Mouse (Mus musculus) T-cell, adult 66 days (primary cell): ENCODE data around the gene Ncaph. TPM values are rescaled to one million over a fixed set of nuclear protein-coding genes. Genes with fewer than 3 reads are reported as not detected.

ENCODE experiments used
- total RNA-seq, 2 experiments: library from RNA; stranded (reverse); gene quantifications; 3 replicates in 1 of 2; 4 replicates in 1 of 2; pipeline ENCODE4 v1.2.4; 2023

Ncaph gene
- total RNA-seq: 1 to 10 TPM; 7.6 to 8.0 TPM

GRCm38 (mm10) chr2:127133621-127134461 lies at the start of gene Ncaph:
TSS of gene Ncaph (minus strand) at chr2:127133954.

GRCm38 (mm10) chr2:127143158-127144063 lies 9.7 kb upstream of the Ncaph start, which contains the start of gene Itpripl1:
TSS of gene Itpripl1 (minus strand) at chr2:127143442.

GRCm38 (mm10) chr2:127070435-127070841 lies 63.3 kb downstream of the Ncaph start, which contains the start of gene Blvra:
TSS of gene Blvra (plus strand) at chr2:127070665.

Other genes starting within 250 kb of the Ncaph start
- gene Sppl2a, start 200.7 kb downstream of the Ncaph start, total RNA-seq: 10 to 100 TPM; 54.6 to 56.6 TPM
- 10 to 100 TPM; 26.5 to 28.4 TPM for gene Ap4e1, start 125.2 kb downstream of the Ncaph start, total RNA-seq
- gene Blvra, start 63.3 kb downstream of the Ncaph start, total RNA-seq: 10 to 100 TPM; 15.3 to 20.0 TPM
- gene Itpripl1, start 9.5 kb upstream of the Ncaph start, total RNA-seq: 10 to 100 TPM; 18.9 to 24.8 TPM
- gene 1810024B03Rik, start 74.3 kb upstream of the Ncaph start, total RNA-seq: 1 to 10 TPM; 3.3 TPM
- gene Snrnp200, start 74.4 kb upstream of the Ncaph start, total RNA-seq: 100 to 1,000 TPM; 166 to 186 TPM
- gene Ciao1, start 113.9 kb upstream of the Ncaph start, total RNA-seq: 10 to 100 TPM; 39.9 to 43.2 TPM
- 10 to 100 TPM; 54.5 to 58.7 TPM for gene Tmem127, start 114.0 kb upstream of the Ncaph start, total RNA-seq
- gene Stard7, start 136.3 kb upstream of the Ncaph start, total RNA-seq: 10 to 100 TPM; 66.4 to 69.3 TPM
- gene Dusp2, start 202.2 kb upstream of the Ncaph start, total RNA-seq: 100 to 1,000 TPM; 260 to 275 TPM
- not detected for gene Astl, start 204.7 kb upstream of the Ncaph start, total RNA-seq
- gene Adra2b, start 229.3 kb upstream of the Ncaph start, total RNA-seq: not detected